Mouse (Mus musculus) left cerebral cortex, adult 6 months (tissue): ENCODE measurements around the gene Prr32. TPM values are rescaled to one million over a fixed set of nuclear protein-coding genes. Genes with fewer than 3 reads are reported as not detected.

ENCODE experiments used
- long read RNA-seq, 2 experiments: library from polyadenylated mRNA; unstranded; transcript quantifications; one replicate each; pipeline ENCODE4 v2.0.0; 2019 to 2020
- polyA plus RNA-seq: library from polyadenylated mRNA; unstranded; fragments of <200 nt; fragmentation: Nextera tagmentation; gene quantifications from 2 replicates; pipeline ENCODE4 v1.2.3, GENCODE M21; 2021

Gene Prr32
- not detected in 2 replicates for polyA plus RNA-seq
- long read RNA-seq, experiment 1, partial matches to known transcripts, result 0 of 2 reads
- long read RNA-seq, experiment 1, other reads (novel, unspliced or antisense), result 0 of 2 reads
- long read RNA-seq, experiment 2, result 0 reads

GRCm38 (mm10) chrX:45090604-45091003 lies at the start of gene Prr32:
TSS of gene Prr32 (plus strand) at chrX:45090904.

